Mouse (Mus musculus): ENCODE results near the gene Ccr10. TPM values are rescaled to one million over a fixed set of nuclear protein-coding genes. Genes with fewer than 3 reads are reported as not detected.

Gene Ccr10
- polyA plus RNA-seq, 1 experiment from 2014 or later: 0.09 TPM

DNA sequence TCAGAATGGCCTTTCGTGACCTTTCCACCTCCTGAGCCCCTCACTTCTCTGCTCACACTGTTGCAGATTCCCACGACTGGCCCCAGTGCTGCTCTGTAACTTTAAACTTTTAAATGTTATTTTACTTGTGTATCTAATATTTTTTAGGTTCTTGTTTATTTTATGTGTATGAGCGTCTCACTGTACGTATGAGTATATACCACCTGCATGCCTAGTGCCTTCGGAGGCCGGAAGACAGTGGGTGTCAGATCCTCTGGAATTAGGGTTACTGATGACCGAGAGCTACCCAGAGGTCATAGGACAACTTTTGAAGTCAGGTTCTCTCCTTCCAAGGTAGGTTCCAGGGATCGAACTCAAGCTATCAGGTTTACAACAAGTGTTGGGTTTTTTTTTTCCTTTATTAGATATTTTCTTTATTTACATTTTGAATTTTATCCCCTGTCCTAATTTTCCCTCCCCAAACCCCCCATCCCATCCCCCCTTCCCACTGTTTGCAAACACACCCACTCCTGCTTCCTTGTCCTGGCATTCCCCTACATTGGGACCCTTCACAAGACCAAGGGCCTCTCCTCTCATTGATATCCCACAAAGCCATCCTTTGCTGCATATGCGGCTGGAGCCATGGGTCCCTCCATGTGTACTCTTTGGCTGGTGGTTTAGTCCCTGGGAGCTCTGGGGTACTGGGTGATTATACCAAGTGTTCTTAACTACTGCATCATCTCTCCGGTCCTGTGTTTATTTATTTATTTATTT, 32.9 kb downstream of the Ccr10 start:
- TF ChIP-seq EP300 (IDR thresholded peaks at IDR 0.05; ENCODE audit: low read depth) (no peak), CTCF (IDR thresholded peaks at IDR 0.05; ENCODE audit: low read depth) (no peak)
- Histone ChIP-seq H3K4me3 (ENCODE audit: low read depth, low read length) (no peak overlapping the region), H3K36me3 (replicated peaks; ENCODE audit: insufficient read depth, low read length) (no peaks in the 10 kb centered on the region), H3K4me2 (ENCODE audit: low read depth, low read length) (no peak overlapping the region), H3K27ac (ENCODE audit: low read depth) (no peak overlapping the region), H3K9me3 (ENCODE audit: low read length) (no peaks in the 10 kb centered on the region), H3K9ac (replicated peaks) (no peak overlapping the region), H3K4me1 (ENCODE audit: insufficient read depth) (peaks cover 14% of the 10 kb centered on the region), H3K27me3 (ENCODE audit: insufficient read depth, low read length) (peaks cover 19% of the 10 kb centered on the region)
- WGBS (ENCODE audit: insufficient replicate concordance): 80% methylated on average over 10 of the region's 10 CpGs
- DNase-seq: no peak
- no peak for ATAC-seq

DNA sequence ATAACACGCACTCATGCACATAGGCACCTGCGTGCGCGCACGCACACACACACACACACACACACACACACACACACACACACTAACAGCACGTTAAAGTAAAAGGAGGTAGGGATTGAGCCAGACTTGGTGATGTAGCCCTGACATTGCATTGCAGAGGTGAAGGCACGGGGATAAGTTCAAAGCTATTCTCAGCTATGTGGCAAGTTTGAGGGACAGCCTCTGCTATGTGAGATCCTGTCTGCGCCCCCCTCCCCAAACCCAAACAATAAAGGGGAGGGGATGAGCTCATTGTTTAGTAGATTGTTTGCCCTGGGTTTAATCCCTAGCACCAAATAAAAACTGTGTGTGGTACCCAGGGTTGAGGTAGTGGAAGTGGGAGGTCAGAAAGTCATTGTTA, 34.2 kb downstream of the Ccr10 start:
- Histone ChIP-seq H3K27ac (ENCODE audit: low read depth) (no peak overlapping the region), H3K9ac (replicated peaks) (no peak overlapping the region), H3K4me1 (ENCODE audit: insufficient read depth) (peaks cover 14% of the 10 kb centered on the region), H3K27me3 (ENCODE audit: insufficient read depth, low read length) (peaks cover 17% of the 10 kb centered on the region), H3K4me2 (ENCODE audit: low read depth, low read length) (no peak overlapping the region), H3K9me3 (ENCODE audit: low read length) (no peaks in the 10 kb centered on the region), H3K4me3 (ENCODE audit: low read depth, low read length) (no peak overlapping the region), H3K36me3 (replicated peaks; ENCODE audit: insufficient read depth, low read length) (no peaks in the 10 kb centered on the region)
- ATAC-seq (no peak), DNase-seq (no peak)
- TF ChIP-seq EP300 (IDR thresholded peaks at IDR 0.05; ENCODE audit: low read depth): no peak
- TF ChIP-seq CTCF (IDR thresholded peaks at IDR 0.05; ENCODE audit: low read depth): no peak
- 78% methylated on average over 8 of the region's 8 CpGs for WGBS (ENCODE audit: insufficient replicate concordance)

DNA sequence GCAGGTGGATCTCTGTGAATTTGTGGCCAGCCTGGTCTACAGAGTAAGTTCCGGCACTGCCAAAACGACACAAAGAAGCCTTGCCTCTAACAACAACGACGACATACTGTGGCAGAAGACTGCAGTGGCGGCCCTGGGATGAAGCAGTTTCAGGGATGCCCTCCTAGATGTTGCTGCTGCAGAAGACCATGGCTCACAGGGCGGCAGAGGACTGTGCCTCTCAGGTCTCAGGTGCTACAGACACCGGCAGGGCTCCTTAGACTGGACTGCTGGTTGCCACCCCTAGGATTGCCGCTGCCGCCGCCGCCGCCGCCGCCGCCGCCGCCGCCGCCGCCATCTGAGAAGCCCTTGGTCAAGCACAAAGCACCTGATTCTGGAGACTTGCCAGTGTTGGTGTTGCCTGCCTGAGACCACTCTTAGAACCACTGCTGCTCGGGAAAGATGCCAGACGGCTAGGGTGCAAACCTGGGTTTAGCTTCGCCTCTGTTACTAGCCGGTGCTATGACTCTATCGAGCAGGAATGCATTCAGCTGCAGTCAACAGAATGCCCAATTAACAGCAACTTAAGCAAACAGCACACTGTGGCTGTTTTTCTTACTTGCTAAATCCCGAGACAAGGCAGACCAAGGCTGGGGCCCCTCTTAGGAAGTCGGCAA, 35.0 kb downstream of the Ccr10 start:
- TF ChIP-seq CTCF (IDR thresholded peaks at IDR 0.05; ENCODE audit: low read depth) (no peak), EP300 (IDR thresholded peaks at IDR 0.05; ENCODE audit: low read depth) (no peak)
- Histone ChIP-seq H3K36me3 (replicated peaks; ENCODE audit: insufficient read depth, low read length) (no peaks in the 10 kb centered on the region), H3K4me1 (ENCODE audit: insufficient read depth) (peaks cover 14% of the 10 kb centered on the region), H3K9me3 (ENCODE audit: low read length) (no peaks in the 10 kb centered on the region), H3K27ac (ENCODE audit: low read depth) (no peak overlapping the region), H3K4me3 (ENCODE audit: low read depth, low read length) (peak overlapping the region; percentile 15), H3K4me2 (ENCODE audit: low read depth, low read length) (peak overlapping the region; percentile 63), H3K9ac (replicated peaks) (peak overlapping the region; percentile 35; the same call in 1 of the 2 replicates), H3K27me3 (ENCODE audit: insufficient read depth, low read length) (peaks cover 17% of the 10 kb centered on the region)
- ATAC-seq (no peak), DNase-seq (no peak)
- WGBS (ENCODE audit: insufficient replicate concordance): 40% methylated on average over 27 of the region's 27 CpGs

DNA sequence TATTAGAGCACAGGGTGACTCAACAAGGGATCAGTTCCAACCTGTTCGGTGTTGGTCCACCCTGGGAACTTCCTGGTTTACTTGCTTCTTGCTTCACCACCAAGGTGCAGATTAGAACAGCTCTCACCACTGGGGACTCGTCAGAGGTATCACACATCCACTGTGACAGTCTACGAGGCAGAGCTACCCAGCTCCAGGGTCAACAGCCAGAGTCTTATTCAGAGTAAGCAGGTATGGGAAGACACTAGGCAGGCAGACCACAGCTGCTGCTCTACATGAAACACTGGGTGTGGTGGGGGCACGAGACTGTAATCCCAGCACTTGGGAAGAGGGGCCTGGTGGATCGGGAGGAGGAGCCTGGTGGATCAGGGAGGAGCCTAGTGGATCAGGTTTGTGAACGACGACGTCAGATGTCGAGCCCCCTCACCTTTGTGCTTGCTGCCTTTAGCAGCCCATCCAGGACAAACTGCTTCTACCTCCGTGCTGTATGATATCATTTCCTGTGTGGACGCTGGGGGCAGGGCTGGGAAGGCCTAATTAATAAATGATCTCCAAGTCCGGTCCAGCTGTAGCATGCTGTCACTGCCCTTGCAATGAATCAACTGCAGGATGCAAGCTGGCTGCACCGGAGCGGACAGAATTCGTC, 36.6 kb downstream of the Ccr10 start:
- WGBS (ENCODE audit: insufficient replicate concordance): 21% methylated on average over 15 of the region's 15 CpGs
- Histone ChIP-seq H3K4me3 (ENCODE audit: low read depth, low read length) (no peak overlapping the region), H3K9ac (replicated peaks) (no peak overlapping the region), H3K36me3 (replicated peaks; ENCODE audit: insufficient read depth, low read length) (no peaks in the 10 kb centered on the region), H3K4me1 (ENCODE audit: insufficient read depth) (peaks cover 9% of the 10 kb centered on the region), H3K27me3 (ENCODE audit: insufficient read depth, low read length) (peaks cover 17% of the 10 kb centered on the region), H3K27ac (ENCODE audit: low read depth) (no peak overlapping the region), H3K4me2 (ENCODE audit: low read depth, low read length) (peak overlapping the region; percentile 26; the same call in 1 of the 2 replicates), H3K9me3 (ENCODE audit: low read length) (no peaks in the 10 kb centered on the region)
- DNase-seq (no peak), ATAC-seq (no peak)
- TF ChIP-seq EP300 (IDR thresholded peaks at IDR 0.05; ENCODE audit: low read depth) (no peak), CTCF (IDR thresholded peaks at IDR 0.05; ENCODE audit: low read depth) (no peak)

DNA sequence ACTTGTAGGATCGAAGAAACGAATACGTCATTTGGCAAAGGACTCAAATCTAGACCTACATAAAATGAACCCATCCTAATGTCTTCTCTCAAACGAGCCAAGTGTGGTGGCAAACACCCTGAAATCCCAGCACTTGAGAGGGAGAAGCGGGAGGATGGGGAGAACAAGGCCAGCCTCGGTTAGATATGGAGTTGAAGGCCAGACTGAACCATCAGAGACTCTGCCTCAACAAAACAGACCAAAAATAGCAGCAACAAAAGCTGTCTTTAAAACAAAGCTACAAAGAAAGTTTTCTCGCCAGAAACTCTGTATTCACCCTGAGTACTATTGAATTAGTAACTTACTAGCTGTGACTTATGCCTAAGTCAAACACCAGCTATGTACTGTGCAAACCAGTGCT, 38.2 kb downstream of the Ccr10 start:
- Histone ChIP-seq H3K36me3 (replicated peaks; ENCODE audit: insufficient read depth, low read length) (no peaks in the 10 kb centered on the region), H3K9ac (replicated peaks) (no peak overlapping the region), H3K4me3 (ENCODE audit: low read depth, low read length) (no peak overlapping the region), H3K4me2 (ENCODE audit: low read depth, low read length) (no peak overlapping the region), H3K9me3 (ENCODE audit: low read length) (no peaks in the 10 kb centered on the region), H3K4me1 (ENCODE audit: insufficient read depth) (peaks cover 8% of the 10 kb centered on the region; the same call in 1 of the 2 replicates), H3K27me3 (ENCODE audit: insufficient read depth, low read length) (peaks cover 17% of the 10 kb centered on the region), H3K27ac (ENCODE audit: low read depth) (no peak overlapping the region)
- 75% methylated on average over 7 of the region's 7 CpGs for WGBS (ENCODE audit: insufficient replicate concordance)
- ATAC-seq (no peak), DNase-seq (no peak)
- TF ChIP-seq EP300 (IDR thresholded peaks at IDR 0.05; ENCODE audit: low read depth) (no peak), CTCF (IDR thresholded peaks at IDR 0.05; ENCODE audit: low read depth) (no peak)

Data from liver, postnatal 0 days (tissue).